Mouse (Mus musculus): Measurements from ENCODE around the gene Kbtbd12. TPM values are rescaled to one million over a fixed set of nuclear protein-coding genes. Genes with fewer than 3 reads are reported as not detected.

The Kbtbd12 gene
- total RNA-seq, 2 experiments from 2014 or later = 0.99 to 3.5 TPM

- DNase-seq = no peak
These were observed 10.8 kb downstream of the Kbtbd12 start for GRCm38 (mm10) chr6:88626912-88627311.

- DNase-seq = no peak
These were observed 11.3 kb downstream of the Kbtbd12 start for GRCm38 (mm10) chr6:88626462-88626861.

GRCm38 (mm10) chr6:88621816-88622481 is 15.8 kb downstream of the Kbtbd12 start:
- DNase-seq = no peak

- DNase-seq = no peak
These were observed 18.2 kb downstream of the Kbtbd12 start for GRCm38 (mm10) chr6:88619542-88619941.

GRCm38 (mm10) chr6:88615352-88615751 is 22.4 kb downstream of the Kbtbd12 start:
- no peak for DNase-seq

- no peak for DNase-seq
These were observed 31.3 kb downstream of the Kbtbd12 start for GRCm38 (mm10) chr6:88606417-88606816.

- no peak for DNase-seq
These were observed 32.0 kb downstream of the Kbtbd12 start for GRCm38 (mm10) chr6:88605715-88606114.

GRCm38 (mm10) chr6:88605235-88605634 is 32.5 kb downstream of the Kbtbd12 start:
- DNase-seq = no peak

GRCm38 (mm10) chr6:88596108-88596507 is 41.6 kb downstream of the Kbtbd12 start:
- DNase-seq = no peak

- no peak for DNase-seq
These were observed 45.4 kb downstream of the Kbtbd12 start for GRCm38 (mm10) chr6:88592367-88592766.

GRCm38 (mm10) chr6:88590231-88590630 is 47.5 kb downstream of the Kbtbd12 start:
- no peak for DNase-seq

- peak; percentile 36 for DNase-seq
These were observed 48.2 kb downstream of the Kbtbd12 start for GRCm38 (mm10) chr6:88589517-88589916.

GRCm38 (mm10) chr6:88588581-88589256 is 49.0 kb downstream of the Kbtbd12 start:
- DNase-seq = no peak

- DNase-seq = peak; percentile 49
These were observed 50.7 kb downstream of the Kbtbd12 start for GRCm38 (mm10) chr6:88587091-88587490.

GRCm38 (mm10) chr6:88583950-88584349 is 53.8 kb downstream of the Kbtbd12 start:
- DNase-seq = no peak

- no peak for DNase-seq
These were observed 61.3 kb downstream of the Kbtbd12 start for GRCm38 (mm10) chr6:88576495-88576894.

GRCm38 (mm10) chr6:88566676-88567075 is 71.1 kb downstream of the Kbtbd12 start:
- DNase-seq = no peak

GRCm38 (mm10) chr6:88565033-88565432 is 72.7 kb downstream of the Kbtbd12 start:
- peak; percentile 18 for DNase-seq

- no peak for DNase-seq
These were observed 77.6 kb downstream of the Kbtbd12 start for GRCm38 (mm10) chr6:88560156-88560555.

GRCm38 (mm10) chr6:88559688-88560087 is 78.1 kb downstream of the Kbtbd12 start:
- no peak for DNase-seq

- no peak for DNase-seq
These were observed 79.7 kb downstream of the Kbtbd12 start for GRCm38 (mm10) chr6:88558076-88558475.

GRCm38 (mm10) chr6:88557548-88557947 is 80.2 kb downstream of the Kbtbd12 start:
- no peak for DNase-seq

- no peak for DNase-seq
These were observed 87.8 kb downstream of the Kbtbd12 start for GRCm38 (mm10) chr6:88549916-88550315.

Measured in adrenal gland, postnatal 10 days (tissue).